Mouse (Mus musculus) bone marrow, adult 2 months (tissue): ENCODE data around the gene Crls1. TPM values are rescaled to one million over a fixed set of nuclear protein-coding genes. Genes with fewer than 3 reads are reported as not detected.

Experiments used
- H3K27ac ChIP-seq: fragments of 200-500 bp; 2 replicates; pipeline ENCODE4 v1.5.1; 2012; ENCODE audit warnings: low read depth, mild to moderate bottlenecking, control low read depth, inconsistent platforms, low read length; ENCODE audit not compliant: control insufficient read depth, poor library complexity, insufficient read depth
- H3K4me1 ChIP-seq: fragments of 200-500 bp; 2 replicates; pipeline ENCODE4 v1.6.1; 2011; ENCODE audit warnings: low read length; ENCODE audit not compliant: control insufficient read depth, insufficient read depth
- H3K4me3 ChIP-seq: fragments of 200-500 bp; replicated peaks from 2 replicates; pipeline ENCODE3; 2011; ENCODE audit warnings: mild to moderate bottlenecking, low read depth, low read length, control low read depth; ENCODE audit not compliant: control insufficient read depth
- CTCF ChIP-seq: fragments of 200-500 bp; IDR thresholded peaks from 2 replicates; pipeline ENCODE4 v1.5.1; 2011; ENCODE audit warnings: low read length, control low read depth; ENCODE audit not compliant: control insufficient read depth, insufficient read depth
- POLR2A ChIP-seq: fragments of 200-500 bp; IDR thresholded peaks from 2 replicates; pipeline ENCODE4 v1.6.1; 2011; ENCODE audit warnings: low read depth, mild to moderate bottlenecking, control low read depth, low read length, borderline replicate concordance; ENCODE audit not compliant: control insufficient read depth
- WGBS: fragments of 180-500 bp; shearing (Covaris S2); methylation state at CpG from one replicate; pipeline ENCODE4 v1.1.7; 2018; 5-methylcytosine and 5-hydroxymethylcytosine counted together
- polyA plus RNA-seq: library from polyadenylated mRNA; stranded (reverse); fragments of >200 nt; gene quantifications from 2 replicates; pipeline ENCODE4 v1.2.4, GENCODE M21; 2011; ENCODE audit warnings: low replicate concordance; ENCODE audit not compliant: missing spikeins, insufficient read depth, insufficient read length

The Crls1 gene
- polyA plus RNA-seq, 1 experiment = 12.8 TPM

DNA sequence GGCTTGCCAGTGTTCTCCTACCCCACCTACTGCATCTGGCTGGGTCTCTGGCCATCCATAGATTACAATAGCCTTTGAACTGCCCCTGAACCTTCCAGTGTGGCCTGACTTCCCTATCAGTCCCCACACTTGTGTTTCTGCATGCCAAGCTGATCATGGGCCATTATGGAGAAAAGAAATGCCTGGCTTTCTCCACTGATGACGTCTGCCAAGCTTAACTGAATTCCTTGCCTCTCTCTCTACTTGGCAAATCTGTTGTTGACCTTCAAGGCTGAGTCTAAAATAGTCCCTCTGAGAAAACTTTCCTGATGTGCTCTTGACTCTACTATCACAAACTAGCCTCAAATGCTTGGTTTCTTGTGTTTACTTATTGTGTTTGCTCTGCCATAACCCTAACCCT lies 51.7 kb downstream of the Crls1 start:
- 41% methylated on average over 1 of the region's 1 CpGs for WGBS
- H3K4me1 ChIP-seq = no peaks in the 10 kb centered on the region
- no peak overlapping the region for H3K27ac ChIP-seq
- no peak overlapping the region for H3K4me3 ChIP-seq
- TF ChIP-seq POLR2A (no peak), CTCF (no peak)

DNA sequence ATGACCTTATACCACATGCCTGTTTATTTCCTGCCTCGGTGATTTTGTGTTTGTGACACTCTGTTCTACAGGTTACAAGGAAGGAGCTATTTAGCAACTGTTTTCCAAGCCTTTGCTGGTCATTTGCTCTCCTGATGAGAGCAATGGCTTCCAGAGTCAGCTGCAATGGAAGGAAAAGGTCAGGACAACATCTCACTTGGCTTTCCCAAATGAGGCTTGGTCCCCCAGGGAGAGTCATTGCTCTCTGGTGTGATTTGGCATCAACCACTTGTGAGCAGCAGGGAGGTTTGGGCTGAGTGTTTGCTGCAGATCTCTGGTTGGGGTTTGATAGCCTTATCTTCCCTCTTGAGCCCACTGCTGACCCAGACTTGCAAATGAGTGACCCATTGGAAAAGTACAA lies 54.1 kb downstream of the Crls1 start:
- Histone ChIP-seq H3K4me1 (no peaks in the 10 kb centered on the region), H3K27ac (no peak overlapping the region), H3K4me3 (no peak overlapping the region)
- 24% methylated on average over 1 of the region's 1 CpGs for WGBS
- no peak for TF ChIP-seq CTCF
- no peak for TF ChIP-seq POLR2A

DNA sequence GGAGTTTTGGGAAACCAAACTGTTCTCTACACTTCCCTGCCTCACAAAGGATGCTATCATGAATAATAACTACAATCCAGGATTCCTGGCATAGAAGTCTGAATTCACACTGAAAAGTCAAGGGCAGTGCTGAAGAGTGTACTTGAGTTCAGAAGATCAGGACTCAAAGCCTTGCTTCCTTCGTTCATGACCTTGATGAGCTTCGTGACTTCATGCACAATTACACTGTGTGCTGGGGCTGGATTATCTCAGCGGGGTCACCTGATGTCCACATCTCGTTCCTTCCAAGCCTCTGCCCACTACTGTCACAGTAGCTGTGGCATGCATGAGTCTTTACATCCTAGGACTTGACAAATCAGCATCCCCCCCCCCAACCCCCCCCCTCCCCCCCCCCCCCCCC lies 55.2 kb downstream of the Crls1 start:
- no peak overlapping the region for H3K27ac ChIP-seq
- H3K4me1 ChIP-seq = no peaks in the 10 kb centered on the region
- TF ChIP-seq POLR2A (no peak), CTCF (no peak)
- 77% methylated on average over 4 of the region's 4 CpGs for WGBS
- no peak overlapping the region for H3K4me3 ChIP-seq

DNA sequence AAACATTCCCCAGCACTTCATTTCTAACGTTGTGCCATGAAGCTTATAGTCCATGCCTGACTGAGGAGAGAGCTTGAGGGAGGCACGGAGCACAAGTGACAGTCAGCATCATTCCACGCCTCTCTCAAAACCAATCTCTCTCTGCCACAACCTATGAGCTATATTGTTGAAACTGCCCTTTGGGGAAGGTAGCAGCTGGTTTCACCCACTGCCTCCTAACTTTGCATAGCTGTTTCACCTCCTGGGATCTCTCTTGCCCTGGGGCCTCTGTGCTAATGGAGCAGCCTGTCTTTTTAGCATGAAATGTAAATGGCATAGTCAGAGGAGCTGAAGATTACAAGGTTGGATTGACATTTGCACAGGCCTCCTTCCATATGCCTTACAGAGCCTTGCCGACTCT lies 55.6 kb downstream of the Crls1 start:
- Histone ChIP-seq H3K4me3 (no peak overlapping the region), H3K27ac (no peak overlapping the region), H3K4me1 (no peaks in the 10 kb centered on the region)
- WGBS = 63% methylated on average over 4 of the region's 4 CpGs
- TF ChIP-seq CTCF (no peak), POLR2A (no peak)

DNA sequence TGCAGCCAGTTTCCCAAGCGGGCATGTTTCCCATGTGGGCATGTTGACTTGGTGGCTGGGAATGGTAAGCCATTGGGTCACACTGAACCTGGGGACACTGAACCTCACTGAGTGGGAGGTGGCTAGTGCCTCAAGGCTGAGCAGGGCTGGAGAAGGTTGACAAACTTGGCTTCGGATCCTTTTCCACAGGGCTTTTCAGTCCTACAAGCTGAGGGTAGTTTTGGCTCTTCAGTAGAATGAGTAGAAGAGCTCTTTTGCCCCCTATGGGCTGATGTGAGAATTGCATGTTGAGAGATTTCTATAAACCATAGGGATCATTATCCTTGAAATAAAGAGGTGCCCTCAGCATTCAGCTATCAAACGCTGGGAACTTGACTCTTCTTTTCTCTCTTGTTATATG lies 57.0 kb downstream of the Crls1 start:
- Histone ChIP-seq H3K4me3 (no peak overlapping the region), H3K27ac (no peak overlapping the region), H3K4me1 (no peaks in the 10 kb centered on the region)
- 30% methylated on average over 3 of the region's 3 CpGs for WGBS
- no peak for TF ChIP-seq CTCF
- no peak for TF ChIP-seq POLR2A

DNA sequence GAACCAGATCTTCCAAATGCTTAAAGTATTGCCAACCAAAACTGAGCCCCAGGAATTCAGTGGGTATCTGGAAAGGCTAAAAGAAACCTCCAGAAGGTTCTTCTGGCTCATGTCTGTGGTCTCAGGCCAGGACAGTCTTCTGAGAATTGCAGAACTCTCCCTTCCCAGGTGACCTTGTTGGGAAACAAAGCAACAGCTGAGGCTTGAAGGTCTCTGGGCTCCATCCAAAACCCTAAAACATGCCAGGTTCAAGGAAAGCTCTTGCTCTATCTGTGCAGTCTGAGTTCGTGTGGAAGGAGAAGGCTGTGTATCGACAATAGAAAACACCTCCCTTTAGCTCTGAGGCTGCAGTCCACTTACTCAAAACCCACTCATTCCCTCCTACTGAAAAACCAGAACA lies 58.5 kb downstream of the Crls1 start:
- H3K4me3 ChIP-seq = no peak overlapping the region
- no peak overlapping the region for H3K27ac ChIP-seq
- WGBS = 57% methylated on average over 2 of the region's 2 CpGs
- no peak for TF ChIP-seq POLR2A
- TF ChIP-seq CTCF = no peak
- no peaks in the 10 kb centered on the region for H3K4me1 ChIP-seq

DNA sequence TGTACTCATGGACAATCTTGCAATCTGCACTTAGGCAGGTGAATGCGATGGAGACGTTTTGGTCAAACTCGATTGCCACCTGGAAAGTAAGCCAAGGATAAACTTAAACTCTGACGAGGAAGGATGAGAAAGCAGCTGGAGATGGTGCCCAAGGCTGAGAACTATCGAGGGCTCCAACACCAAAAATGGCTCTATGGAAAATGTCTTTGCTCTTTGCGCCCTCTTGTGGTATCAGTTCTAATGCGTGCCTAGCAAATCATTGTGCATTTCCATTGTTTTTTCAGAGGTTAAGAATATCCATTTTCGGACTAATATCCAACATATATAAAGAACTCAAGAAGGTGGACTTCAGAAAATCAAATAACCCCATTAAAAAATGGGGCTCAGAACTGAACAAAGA lies 60.3 kb downstream of the Crls1 start:
- no peak overlapping the region for H3K27ac ChIP-seq
- H3K4me1 ChIP-seq = no peaks in the 10 kb centered on the region
- WGBS = 26% methylated on average over 8 of the region's 8 CpGs
- TF ChIP-seq CTCF = peak; percentile 40
- TF ChIP-seq POLR2A = no peak
- H3K4me3 ChIP-seq = no peak overlapping the region

DNA sequence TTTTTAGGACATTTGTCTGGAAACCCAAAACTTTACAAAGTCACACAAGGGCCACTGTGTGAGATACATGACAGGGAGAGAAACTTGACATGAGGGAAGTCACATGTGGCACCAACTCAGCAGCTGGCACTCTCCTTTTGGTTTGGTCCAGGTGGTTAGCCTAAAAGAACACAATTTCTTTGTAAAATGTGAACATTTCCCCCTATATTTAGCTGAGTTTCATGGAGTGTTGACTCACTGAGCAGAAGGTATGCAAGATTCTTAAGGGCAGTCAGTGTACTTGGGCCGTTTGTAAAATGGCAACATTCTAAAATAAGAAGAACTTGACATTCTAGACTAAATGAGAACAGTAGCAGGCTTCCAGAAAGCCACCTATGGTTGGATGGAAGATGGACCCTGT lies 68.3 kb downstream of the Crls1 start:
- no peaks in the 10 kb centered on the region; the same call in 1 of the 2 replicates for H3K4me1 ChIP-seq
- TF ChIP-seq POLR2A (no peak), CTCF (no peak)
- H3K27ac ChIP-seq = no peak overlapping the region
- 65% methylated on average over 1 of the region's 1 CpGs for WGBS
- H3K4me3 ChIP-seq = no peak overlapping the region

Other genes starting within 250 kb of the Crls1 start
- gene Shld1, start 159.7 kb upstream of the Crls1 start, polyA plus RNA-seq = 9.9 and 13.6 TPM in 2 replicates
- gene Chgb, start 65.4 kb upstream of the Crls1 start, polyA plus RNA-seq = 1.3 TPM in 1 of 2 replicates, not detected in the other
- gene Trmt6, start 30.6 kb upstream of the Crls1 start, polyA plus RNA-seq = 10.5 and 22.8 TPM in 2 replicates
- 3.0 and 3.7 TPM in 2 replicates for gene Mcm8, start 30.5 kb upstream of the Crls1 start, polyA plus RNA-seq
- not detected in 2 replicates for gene Lrrn4, start 34.2 kb downstream of the Crls1 start, polyA plus RNA-seq
- not detected in 2 replicates for gene Fermt1, start 99.2 kb downstream of the Crls1 start, polyA plus RNA-seq